Mouse (Mus musculus) liver, adult (tissue): ENCODE results near the gene Pip5k1a.

ENCODE experiments used
- GATA4 ChIP-seq: IDR thresholded peaks from 2 replicates; pipeline ENCODE4 v1.6.1; 2014; ENCODE audit warnings: mild to moderate bottlenecking, low read length; ENCODE audit not compliant: insufficient replicate concordance

Gene Pip5k1a

DNA sequence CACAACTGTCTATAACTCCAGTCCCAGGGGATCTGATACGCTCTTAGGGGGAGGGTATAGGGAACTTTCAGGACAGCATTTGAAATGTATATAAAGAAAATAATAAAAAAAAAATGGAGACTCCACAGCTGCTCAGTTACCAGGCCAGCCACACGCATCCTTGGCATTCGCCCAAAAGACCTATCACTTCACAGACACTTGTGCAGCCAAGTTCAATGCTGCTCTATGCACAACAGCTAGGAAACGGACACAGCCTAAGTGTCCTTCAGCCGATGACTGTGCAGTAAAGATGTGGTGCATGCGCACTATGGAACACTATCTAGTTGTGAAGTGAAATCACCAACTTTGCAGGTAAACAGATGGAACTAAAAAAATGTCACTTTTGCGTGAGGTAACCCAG, 50.5 kb downstream of the Pip5k1a start:
- TF ChIP-seq GATA4: no peak

DNA sequence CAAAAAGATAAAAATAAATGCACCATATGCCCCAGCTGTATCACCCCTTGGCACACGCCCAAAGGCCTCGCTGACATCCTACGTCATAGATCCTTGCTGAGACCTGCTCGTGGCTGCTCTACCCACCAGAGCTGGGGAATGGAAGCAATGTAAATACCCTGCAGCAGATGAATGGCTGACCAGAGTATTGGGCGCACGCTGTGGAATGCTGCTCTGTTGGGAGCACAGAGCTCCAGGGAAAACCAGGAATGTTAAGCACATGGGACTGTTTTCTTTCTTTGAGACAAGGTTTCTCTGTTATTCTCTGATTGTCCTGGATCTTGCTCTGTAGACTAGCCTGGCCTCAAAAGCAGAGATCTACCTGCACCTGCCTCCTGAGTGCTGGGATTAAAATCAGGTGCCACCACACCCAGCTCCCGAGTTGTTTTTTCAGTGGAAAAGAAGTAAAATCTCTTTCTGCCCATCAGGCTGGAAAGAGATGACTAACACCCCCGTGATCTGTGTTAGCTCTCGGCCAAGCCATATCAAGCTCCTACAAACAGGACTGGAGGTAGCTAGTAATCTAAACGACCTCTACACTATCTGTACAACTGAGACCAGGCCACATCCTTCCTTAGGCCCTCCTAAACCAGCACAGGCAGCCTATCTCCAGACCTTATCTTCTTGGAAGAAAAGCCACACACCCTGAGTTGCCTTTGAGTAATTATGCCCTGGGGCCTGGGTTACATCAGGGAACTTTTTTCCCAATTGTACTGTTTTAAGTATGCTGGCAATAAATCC, 52.1 kb downstream of the Pip5k1a start:
- TF ChIP-seq GATA4: 0 out of 2 replicates have a peak, but pooled peaks have one; percentile 35

DNA sequence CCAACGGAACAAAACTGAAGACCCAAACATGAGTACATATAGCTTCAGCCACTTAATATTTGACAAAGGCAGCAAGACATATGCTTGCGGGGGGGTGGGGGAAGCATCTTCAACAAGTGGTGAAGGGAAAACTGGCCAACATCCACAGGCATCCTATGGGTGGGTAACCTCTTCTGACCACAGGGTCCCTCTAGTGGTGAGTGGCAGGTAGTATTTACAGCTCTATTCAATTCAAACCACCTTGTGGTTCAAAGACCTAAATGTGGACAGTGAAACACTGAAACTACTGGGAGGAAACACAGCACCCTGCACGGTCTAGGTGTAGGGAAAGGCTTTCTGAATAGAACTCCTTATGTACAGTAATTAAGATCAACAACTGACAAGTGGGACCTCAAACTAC, 53.0 kb downstream of the Pip5k1a start:
- TF ChIP-seq GATA4: no peak

DNA sequence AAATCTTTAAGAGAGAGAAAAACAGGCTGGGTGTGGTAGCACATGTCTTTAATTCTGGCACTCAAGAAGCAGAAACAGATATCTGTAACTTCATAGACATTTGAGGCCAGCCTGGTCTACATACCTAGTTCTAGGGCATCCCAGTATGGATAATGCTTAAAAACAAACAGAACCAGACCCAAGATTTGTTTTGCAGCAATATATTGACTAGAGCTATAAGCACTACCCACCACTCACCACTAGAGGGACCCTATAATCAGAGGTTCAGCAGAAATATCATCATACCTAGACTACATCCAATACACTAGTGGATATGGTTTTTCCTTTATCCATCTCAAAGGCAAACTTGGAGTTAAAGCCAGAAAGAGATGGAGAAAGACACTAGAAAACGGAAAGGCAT, 53.8 kb downstream of the Pip5k1a start:
- TF ChIP-seq GATA4: no peak

DNA sequence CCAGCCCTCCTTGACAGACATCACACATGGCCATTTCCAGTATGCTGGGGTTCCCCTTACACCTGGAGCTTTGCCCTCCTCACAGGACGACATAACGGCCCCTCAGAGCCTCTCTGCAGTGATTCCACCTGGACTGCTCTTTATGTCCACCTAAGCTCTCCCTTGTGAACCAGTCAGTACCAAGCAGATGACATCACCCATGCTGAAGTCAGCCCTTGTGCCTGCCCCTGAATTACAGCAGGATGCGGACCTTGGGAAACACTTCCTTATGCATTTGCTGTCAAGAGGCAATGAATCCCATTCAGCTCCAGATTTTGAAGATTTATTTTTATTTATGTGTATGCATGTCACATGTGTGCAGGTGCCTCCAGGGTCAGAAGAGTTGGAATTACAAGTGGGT, 58.8 kb downstream of the Pip5k1a start:
- TF ChIP-seq GATA4: no peak

DNA sequence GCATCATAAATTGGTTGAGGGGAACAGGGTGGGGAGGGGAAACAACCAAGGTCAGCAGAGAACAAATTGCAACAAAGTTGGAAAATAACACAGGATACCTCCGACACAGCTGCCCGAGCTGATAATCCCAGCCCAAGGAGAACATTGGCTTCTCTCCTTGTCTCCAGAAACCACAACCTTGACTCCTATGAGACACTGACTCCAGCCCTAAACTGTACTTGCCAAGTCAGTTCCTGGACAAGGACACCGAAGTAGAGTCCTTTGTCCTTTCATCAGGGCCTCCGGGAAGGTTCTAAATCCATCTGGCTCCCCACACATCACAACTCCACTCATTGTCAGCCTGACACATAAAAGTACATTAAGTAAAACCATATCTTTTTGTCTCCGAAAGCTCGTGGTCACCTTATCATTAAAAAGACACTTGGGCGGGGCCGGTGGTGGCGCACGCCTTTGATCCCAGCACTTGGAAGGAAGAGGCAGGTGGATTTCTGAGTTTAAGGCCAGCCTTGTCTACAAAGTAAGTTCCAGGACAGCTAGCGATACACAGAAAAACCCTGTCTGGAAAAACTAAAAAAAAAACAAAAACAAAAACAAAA, 60.2 kb downstream of the Pip5k1a start:
- TF ChIP-seq GATA4: no peak

GRCm38 (mm10) chr3:95043251-95043650, 63.5 kb downstream of the Pip5k1a start:
- TF ChIP-seq GATA4: no peak

GRCm38 (mm10) chr3:95042838-95043229, 63.9 kb downstream of the Pip5k1a start:
- no peak for TF ChIP-seq GATA4

GRCm38 (mm10) chr3:95042166-95042837, 64.4 kb downstream of the Pip5k1a start, which contains the start of gene Psmd4:
Gene Psmd4, minus strand, starts transcription at chr3:95042614.
- TF ChIP-seq GATA4: no peak

- no peak for TF ChIP-seq GATA4
These were observed 65.1 kb downstream of the Pip5k1a start for GRCm38 (mm10) chr3:95041625-95042024.

DNA sequence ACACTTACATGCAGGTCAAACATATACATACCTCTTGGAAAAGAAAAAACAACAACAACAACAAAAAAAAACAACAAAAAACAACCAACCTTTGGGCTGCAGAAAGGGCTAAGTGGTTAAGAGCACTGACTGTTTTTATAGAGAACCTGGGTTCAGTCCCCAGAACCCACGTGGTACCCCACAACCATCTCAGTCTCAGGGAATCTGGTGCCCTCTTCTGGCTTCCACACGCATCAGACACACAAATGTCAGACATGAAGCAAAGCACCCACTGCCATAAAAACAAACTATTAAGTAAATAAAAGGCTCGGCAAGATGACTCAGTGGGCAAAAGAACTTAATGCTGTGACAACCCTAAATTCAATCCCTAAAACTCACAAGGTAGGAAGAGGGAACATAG, 76.8 kb downstream of the Pip5k1a start:
- no peak for TF ChIP-seq GATA4

DNA sequence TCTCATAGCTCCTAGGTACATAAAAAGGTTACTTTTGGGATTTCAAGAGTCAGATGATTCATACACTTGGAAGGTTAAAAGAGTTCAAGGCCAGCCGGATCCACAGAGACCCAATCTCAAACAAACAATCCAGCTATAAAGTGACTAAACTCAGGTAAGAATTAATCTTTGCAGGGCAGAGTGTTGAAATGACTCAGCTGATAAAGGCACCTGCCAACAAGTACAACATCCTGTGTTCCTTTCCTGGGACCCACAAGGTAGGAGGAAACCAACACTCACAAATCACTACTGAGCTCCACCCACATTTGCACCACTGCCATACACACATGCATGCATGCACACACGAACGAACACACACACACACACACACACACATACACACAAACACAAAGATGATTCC, 78.1 kb downstream of the Pip5k1a start:
- TF ChIP-seq GATA4: no peak

DNA sequence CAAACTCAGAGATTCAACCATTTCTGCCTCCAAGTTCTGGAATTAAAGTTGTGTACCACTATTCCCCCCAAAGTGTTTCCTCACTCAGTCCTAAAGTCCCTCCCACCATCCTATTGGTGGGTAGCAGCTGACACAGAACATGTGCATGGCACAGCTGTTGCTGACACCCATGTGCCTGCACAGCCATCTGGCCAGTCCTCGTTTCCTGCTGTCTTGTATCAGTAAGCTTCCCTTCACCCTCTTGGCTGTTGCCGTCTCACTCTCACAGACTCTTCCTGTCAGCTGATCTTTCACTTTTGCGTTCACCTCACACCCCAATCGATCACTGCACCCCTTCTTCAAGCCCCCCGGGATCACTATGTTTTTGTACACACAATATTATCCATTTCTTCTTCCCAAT, 79.0 kb downstream of the Pip5k1a start:
- TF ChIP-seq GATA4: no peak

DNA sequence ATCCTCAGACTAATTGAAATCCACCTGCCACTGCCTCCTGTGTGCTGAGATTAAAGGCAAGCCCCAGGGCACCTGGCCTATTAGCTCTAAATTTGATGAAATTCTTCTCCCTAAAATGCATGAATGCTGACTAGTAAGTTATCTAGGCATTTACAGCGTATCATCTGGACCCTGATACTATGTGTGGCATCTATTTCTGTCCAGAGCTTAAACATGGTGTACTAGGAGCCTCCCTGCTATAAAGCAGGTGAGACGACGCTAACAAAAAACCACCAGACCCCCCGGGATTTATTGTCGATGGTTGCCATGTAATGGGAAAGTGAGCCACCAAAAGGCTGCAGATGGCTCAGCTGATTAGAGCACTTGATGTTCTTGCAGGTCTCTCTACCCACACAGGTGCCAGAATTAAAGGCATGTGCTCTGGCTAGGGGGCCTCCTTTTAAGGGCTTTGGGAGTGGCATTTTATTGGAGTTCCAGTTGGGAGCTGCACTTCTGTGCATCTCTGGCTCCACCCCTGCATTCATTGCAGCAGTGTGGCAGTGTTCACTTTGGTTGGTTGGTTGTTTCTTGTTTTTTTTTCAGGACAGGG, 79.6 kb downstream of the Pip5k1a start:
- TF ChIP-seq GATA4: no peak

DNA sequence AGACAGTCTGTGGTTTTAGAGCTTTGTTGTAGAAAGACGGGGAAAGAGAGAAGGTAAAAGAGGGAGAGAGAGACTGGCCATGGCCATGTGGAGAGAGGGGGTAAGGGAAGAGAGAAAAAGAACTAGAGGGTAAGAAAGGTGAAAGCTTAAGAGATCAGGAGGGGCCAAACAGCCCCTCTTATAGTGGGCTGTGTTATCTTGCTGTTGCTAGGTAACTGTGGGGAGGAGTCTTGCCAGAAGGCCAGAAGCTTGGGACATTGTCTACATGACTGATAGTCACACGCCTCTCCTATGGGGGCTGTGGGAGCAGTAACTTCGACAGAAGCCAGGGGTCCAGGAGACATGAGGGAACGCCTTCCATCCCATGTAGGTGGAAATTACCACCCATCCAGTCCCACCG, 81.5 kb downstream of the Pip5k1a start:
- no peak for TF ChIP-seq GATA4

DNA sequence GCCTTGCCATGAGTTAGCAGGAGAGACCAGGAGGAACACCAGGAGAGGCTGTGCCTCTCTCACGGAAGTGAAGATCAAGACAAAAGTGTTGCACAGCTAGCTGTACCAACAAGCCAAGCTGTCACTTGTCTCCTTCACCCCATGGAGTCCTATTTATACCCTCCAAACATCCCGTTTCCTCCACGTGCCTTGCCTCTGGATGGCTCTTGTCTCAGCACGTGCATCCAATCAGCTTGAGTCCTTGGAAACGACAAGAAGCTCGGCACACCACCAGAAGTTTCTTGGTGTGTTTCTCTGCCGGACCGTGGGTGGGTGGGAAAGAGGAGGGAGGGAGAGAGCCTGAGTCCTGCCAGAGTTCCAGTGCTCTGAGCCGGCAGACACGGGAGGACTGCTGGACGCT, 82.2 kb downstream of the Pip5k1a start:
- TF ChIP-seq GATA4: no peak
